Mouse (Mus musculus) lung, embryonic 14.5 days (tissue): ENCODE measurements around the gene Lsr. TPM values are rescaled to one million over a fixed set of nuclear protein-coding genes. Genes with fewer than 3 reads are reported as not detected.
A peak's percentile ranks its signal among the peaks of the same experiment; 100 is the strongest.
"Not testable (repeated sequence)": the region's sequence is repeated elsewhere in the genome, so short reads cannot be mapped to it uniquely, and the experiment has no call there.

Experiments used
- ATAC-seq: fragments of 200-750 bp; cut with Nextera tagmentation; 2 replicates; pipeline ENCODE4 v1.8.0; 2017; ENCODE audit warnings: mild to moderate bottlenecking, moderate TSS enrichment, moderate library complexity; ENCODE audit not compliant: insufficient read depth
- DNase-seq: peaks from one replicate; pipeline ENCODE4 v3.0.0-alpha.2; 2015
- H3K27ac ChIP-seq: fragments of 300-500 bp; sonication (generic); 2 replicates; pipeline ENCODE4 v1.5.1; 2014; ENCODE audit warnings: low read depth, mild to moderate bottlenecking, moderate library complexity
- H3K27me3 ChIP-seq: fragments of 300-500 bp; sonication (generic); 2 replicates; pipeline ENCODE4 v1.6.1; 2014; ENCODE audit warnings: low read length, control low read depth; ENCODE audit not compliant: insufficient read depth
- H3K36me3 ChIP-seq: fragments of 300-500 bp; sonication (generic); 2 replicates; pipeline ENCODE4 v1.6.1; 2014; ENCODE audit warnings: control low read depth; ENCODE audit not compliant: insufficient read depth
- H3K4me1 ChIP-seq: fragments of 300-500 bp; sonication (generic); 2 replicates; pipeline ENCODE4 v1.6.1; 2014; ENCODE audit warnings: antibody characterized with exemption, control low read depth; ENCODE audit not compliant: insufficient read depth
- H3K4me2 ChIP-seq: fragments of 300-500 bp; sonication (generic); 2 replicates; pipeline ENCODE4 v1.6.1; 2014; ENCODE audit warnings: mild to moderate bottlenecking
- H3K4me3 ChIP-seq: fragments of 300-500 bp; sonication (generic); 2 replicates; pipeline ENCODE4 v1.5.1; 2014; ENCODE audit warnings: low read depth, low read length
- H3K9ac ChIP-seq: fragments of 300-500 bp; sonication (generic); 2 replicates; pipeline ENCODE4 v1.6.1; 2014
- H3K9me3 ChIP-seq: fragments of 300-500 bp; sonication (generic); 2 replicates; pipeline ENCODE4 v1.6.1; 2016; ENCODE audit warnings: low read depth, low read length, control low read depth
- CTCF ChIP-seq: IDR thresholded peaks from 2 replicates; pipeline ENCODE4 v1.5.1; 2016; ENCODE audit warnings: antibody characterized with exemption, low read depth
- WGBS: fragments of 180-500 bp; shearing (Covaris S2); extraction: QIAGEN DNeasy Blood & Tissue Kit; methylation state at CpG from one replicate; pipeline ENCODE4 v1.1.7; 2014; 5-methylcytosine and 5-hydroxymethylcytosine counted together
- polyA plus RNA-seq: library from polyadenylated mRNA; unstranded; fragments of >200 nt; fragmentation: Nextera tagmentation; extraction: Ambion mirVana; gene quantifications from 2 replicates; pipeline ENCODE4 v1.2.1, GENCODE M21; 2014

The Lsr gene
- polyA plus RNA-seq, 1 experiment from 2014 or later, result 66.2 TPM

DNA sequence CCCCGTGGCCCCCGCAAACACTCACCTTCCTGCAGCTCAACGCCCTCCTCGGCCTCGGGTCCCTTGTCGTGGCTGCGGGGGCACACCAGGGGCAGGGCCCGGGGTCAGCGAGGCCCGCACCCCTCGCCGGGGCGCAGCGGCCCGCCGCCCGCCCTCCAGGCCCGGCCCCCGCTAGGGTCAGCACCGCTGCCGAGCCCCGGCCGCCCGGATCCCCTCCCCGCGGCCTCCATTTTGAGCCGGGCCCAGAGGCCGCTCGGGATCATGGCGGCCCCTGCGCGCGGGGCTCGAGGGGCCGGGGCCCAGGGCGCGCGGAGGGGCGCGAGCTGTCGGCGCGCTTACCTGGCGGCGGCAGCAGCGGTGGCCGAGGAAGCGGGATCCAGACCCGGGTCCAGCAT is 16.9 kb downstream of the Lsr start:
- Histone ChIP-seq H3K36me3 (peaks cover 58% of the 10 kb centered on the region), H3K27me3 (no peaks in the 10 kb centered on the region), H3K9ac (peak overlapping the region; percentile 99), H3K27ac (peak overlapping the region; percentile 98), H3K9me3 (no peaks in the 10 kb centered on the region), H3K4me2 (peak overlapping the region; percentile 88), H3K4me3 (peak overlapping the region; percentile 97), H3K4me1 (no peaks in the 10 kb centered on the region)
- no peak for DNase-seq
- no peak for TF ChIP-seq CTCF
- WGBS, result 1% methylated on average over 29 of the region's 49 CpGs
- peak; percentile 51 for ATAC-seq

DNA sequence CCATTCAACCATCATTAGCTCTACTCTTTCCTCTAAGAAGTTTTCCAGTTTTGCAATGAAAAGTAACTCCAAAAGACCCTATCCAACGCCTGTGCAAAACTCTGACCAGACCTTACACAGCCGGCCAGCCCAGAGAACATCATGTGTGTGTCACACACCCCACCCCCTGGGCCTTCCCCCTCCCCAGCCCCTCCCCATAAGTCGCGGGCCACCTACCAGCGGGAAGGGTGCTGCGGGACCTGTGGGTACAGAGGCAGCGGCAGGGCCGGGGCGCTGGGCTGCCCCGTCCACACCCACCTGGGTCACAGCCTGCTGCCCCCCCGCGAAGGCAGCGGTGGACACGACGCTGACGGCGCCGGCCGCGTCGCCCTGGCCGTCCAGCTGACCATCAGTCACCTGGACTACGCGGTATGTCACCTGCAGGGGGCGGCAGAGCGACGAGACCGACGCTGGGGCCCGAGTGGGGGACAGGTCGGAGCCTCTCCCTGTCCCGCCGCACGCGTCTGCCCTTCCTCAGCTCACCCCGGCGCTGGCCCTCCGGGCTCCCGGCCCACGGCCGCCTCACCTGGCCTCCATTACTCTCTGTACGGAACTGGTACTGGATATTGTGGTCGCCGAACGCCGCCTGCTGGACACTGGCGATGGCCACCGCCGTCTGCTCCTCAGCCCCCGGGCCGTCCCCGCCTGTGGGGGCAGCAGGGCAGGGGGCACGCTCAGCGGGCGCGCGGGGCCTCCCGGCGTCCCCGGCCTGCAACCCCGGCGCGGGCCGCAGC is 17.5 kb downstream of the Lsr start:
- H3K4me2 ChIP-seq, result peak overlapping the region; percentile 88
- no peaks in the 10 kb centered on the region for H3K9me3 ChIP-seq
- no peaks in the 10 kb centered on the region for H3K27me3 ChIP-seq
- H3K27ac ChIP-seq, result peak overlapping the region; percentile 98
- WGBS, result under 1% methylated on average over 56 of the region's 64 CpGs
- TF ChIP-seq CTCF, result peak; percentile 79
- ATAC-seq, result peak; percentile 74
- peak overlapping the region; percentile 99 for H3K9ac ChIP-seq
- peaks cover 64% of the 10 kb centered on the region for H3K36me3 ChIP-seq
- peak; percentile 93 for DNase-seq
- H3K4me3 ChIP-seq, result peak overlapping the region; percentile 97
- no peaks in the 10 kb centered on the region for H3K4me1 ChIP-seq

DNA sequence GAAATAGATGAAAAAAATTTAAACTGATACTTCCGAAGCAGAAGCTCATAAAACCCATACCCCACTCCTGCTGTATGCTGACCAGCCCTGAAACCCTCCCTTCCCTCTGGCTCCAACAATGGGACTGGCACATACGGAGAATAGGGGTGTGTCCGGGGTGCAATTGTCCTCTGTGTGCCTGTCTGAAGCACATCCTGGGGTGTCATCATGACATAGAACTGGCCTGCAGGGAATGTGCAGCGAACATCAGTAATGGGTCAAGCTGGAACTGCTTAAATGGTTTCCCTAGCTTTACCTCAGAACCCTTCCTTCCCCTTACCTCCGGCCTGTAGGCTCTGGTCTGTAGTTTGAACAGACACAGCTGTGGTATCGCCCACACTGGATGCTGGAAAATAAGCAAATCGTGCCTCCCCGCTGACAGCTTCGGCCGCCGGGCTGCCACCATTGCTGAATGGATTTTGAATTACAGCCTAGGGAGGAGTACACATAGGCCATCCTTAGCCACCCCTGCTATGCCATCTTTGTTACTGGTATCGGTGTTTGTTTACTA is 18.2 kb downstream of the Lsr start:
- no peak for DNase-seq
- Histone ChIP-seq H3K27ac (no peak overlapping the region), H3K27me3 (no peaks in the 10 kb centered on the region), H3K4me2 (peak overlapping the region; percentile 88), H3K9me3 (no peaks in the 10 kb centered on the region), H3K36me3 (peaks cover 66% of the 10 kb centered on the region), H3K4me1 (no peaks in the 10 kb centered on the region), H3K4me3 (peak overlapping the region; percentile 97), H3K9ac (no peak overlapping the region; the same call in 1 of the 2 replicates)
- TF ChIP-seq CTCF, result no peak
- ATAC-seq, result no peak
- WGBS, result 78% methylated on average over 12 of the region's 12 CpGs

DNA sequence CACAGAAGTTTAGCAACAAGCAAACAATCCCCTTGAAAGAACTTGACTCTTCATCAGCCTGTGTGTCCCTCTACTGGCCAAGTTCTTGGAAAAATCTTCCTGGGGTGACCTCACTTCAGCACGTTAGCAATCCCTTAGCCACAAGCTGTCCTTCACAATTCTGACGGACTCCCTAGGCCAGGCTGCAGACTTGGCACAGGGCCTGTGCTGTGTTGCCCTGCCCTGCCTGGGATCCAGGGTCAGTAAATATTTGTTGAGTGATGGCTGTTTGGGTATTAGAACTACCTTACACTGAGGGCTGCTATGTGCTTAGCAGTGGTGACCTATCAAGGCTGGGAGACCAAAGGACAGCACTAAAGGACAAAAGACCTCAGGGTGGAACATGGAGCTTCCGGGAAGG is 19.2 kb downstream of the Lsr start:
- H3K9ac ChIP-seq, result no peak overlapping the region
- no peak overlapping the region for H3K4me2 ChIP-seq
- DNase-seq (no peak), ATAC-seq (no peak)
- H3K27ac ChIP-seq, result no peak overlapping the region
- no peak overlapping the region for H3K4me3 ChIP-seq
- H3K4me1 ChIP-seq, result no peaks in the 10 kb centered on the region
- 77% methylated on average over 3 of the region's 3 CpGs for WGBS
- 0 out of 2 replicates have a peak, but pooled peaks have one; percentile 4 for TF ChIP-seq CTCF
- H3K27me3 ChIP-seq, result no peaks in the 10 kb centered on the region
- peaks cover 67% of the 10 kb centered on the region for H3K36me3 ChIP-seq
- no peaks in the 10 kb centered on the region for H3K9me3 ChIP-seq

DNA sequence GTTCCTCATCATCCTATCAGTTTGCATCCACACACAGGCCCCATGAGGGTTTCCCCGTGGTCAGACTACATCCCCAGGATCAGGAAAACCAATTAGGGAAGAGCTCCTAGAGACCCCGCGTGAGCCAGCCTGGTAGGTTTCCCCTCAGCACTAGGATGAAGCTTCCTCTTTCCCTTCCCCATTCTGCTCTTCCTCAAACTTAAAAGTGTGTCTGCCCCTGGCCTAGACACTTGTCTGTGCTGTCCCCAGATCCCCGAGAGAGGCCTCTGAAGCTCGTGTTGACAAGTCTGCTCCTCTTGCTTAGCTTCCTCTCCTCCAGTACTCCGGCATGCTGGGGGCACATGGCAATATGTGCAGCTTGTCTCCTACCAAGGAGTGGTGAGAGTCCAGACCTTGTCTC is 19.8 kb downstream of the Lsr start:
- no peaks in the 10 kb centered on the region for H3K9me3 ChIP-seq
- ATAC-seq, result no peak
- H3K27me3 ChIP-seq, result no peaks in the 10 kb centered on the region
- H3K4me3 ChIP-seq, result no peak overlapping the region
- no peaks in the 10 kb centered on the region for H3K4me1 ChIP-seq
- peaks cover 65% of the 10 kb centered on the region for H3K36me3 ChIP-seq
- no peak overlapping the region for H3K9ac ChIP-seq
- H3K27ac ChIP-seq, result no peak overlapping the region
- DNase-seq, result no peak
- WGBS, result 82% methylated on average over 6 of the region's 6 CpGs
- H3K4me2 ChIP-seq, result no peak overlapping the region
- no peak for TF ChIP-seq CTCF

DNA sequence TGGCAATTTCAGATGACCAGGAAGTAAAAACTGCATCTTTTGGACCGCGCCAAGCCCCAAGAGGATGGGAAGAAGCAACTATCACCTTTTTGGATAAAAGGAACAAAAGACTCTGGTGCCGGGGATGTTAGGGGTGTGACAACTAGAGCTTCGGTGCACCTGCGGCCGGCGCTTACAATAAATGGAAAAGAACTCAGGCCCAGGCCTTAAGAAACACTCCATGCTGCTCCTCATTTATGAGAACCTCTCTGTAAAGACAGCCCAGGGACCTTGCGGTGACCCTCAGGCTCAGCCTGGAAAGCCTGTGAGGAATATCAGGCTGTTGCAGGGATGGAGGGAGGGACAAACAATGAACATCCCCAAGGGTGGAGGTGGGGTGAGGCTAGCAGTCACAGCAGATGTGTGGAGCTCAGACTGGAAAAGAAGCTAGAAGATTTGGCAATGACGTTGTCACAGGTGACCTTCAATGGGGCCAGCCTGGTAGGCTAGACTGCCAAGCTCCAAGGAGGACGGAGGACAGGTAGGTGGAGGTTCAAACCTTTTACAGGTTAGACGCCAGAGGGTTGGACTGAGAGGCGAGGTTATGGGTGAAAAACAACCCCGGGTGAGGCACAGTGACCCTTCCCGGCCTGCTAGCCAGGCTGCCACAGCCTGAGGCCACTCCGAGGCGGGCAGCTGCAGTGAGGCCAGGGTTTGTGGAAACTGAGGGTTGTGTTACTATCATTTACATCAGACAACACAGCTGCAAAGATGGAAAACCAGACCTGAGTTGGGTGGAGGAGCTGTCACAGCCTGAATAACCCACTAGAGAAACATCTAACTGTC is 20.6 kb downstream of the Lsr start:
- whole genome bisulfite sequencing, result 89% methylated on average over 16 of the region's 16 CpGs
- no peak for TF ChIP-seq CTCF
- Histone ChIP-seq H3K4me2 (no peak overlapping the region), H3K27me3 (no peaks in the 10 kb centered on the region), H3K4me1 (no peaks in the 10 kb centered on the region), H3K27ac (no peak overlapping the region), H3K36me3 (peaks cover 62% of the 10 kb centered on the region), H3K9me3 (no peaks in the 10 kb centered on the region), H3K9ac (no peak overlapping the region), H3K4me3 (no peak overlapping the region)
- ATAC-seq (no peak), DNase-seq (no peak)

DNA sequence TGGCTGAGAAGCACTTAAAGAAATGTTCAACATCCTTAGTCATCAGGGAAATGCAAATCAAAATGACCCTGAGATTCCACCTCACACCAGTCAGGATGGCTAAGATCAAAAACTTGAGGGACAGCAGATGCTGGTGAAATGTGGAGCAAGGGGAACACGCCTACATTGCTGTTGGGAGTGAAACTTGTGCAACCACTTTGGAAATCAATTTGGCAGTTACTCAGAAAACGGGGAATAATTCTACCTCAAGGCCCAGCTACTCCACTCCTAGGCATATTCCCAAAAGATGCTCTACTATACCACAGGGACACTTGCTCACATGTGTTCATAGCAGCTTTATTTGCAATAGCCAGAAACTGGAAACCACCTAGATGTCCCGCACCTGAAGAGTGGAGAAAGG is 23.4 kb downstream of the Lsr start:
- H3K4me2 ChIP-seq, ATAC-seq, H3K4me3 ChIP-seq, H3K27me3 ChIP-seq, H3K9ac ChIP-seq, DNase-seq, H3K4me1 ChIP-seq, H3K27ac ChIP-seq, H3K9me3 ChIP-seq: not testable (repeated sequence)
- 87% methylated on average over 3 of the region's 3 CpGs for whole genome bisulfite sequencing
- H3K36me3 ChIP-seq, result peaks cover 70% of the 10 kb centered on the region
